Mouse (Mus musculus): ENCODE data around the gene Gjb3. TPM values are rescaled to one million over a fixed set of nuclear protein-coding genes. Genes with fewer than 3 reads are reported as not detected.

Gjb3 gene
- polyA plus RNA-seq, 1 experiment from 2014 or later = 15.1 TPM

DNA sequence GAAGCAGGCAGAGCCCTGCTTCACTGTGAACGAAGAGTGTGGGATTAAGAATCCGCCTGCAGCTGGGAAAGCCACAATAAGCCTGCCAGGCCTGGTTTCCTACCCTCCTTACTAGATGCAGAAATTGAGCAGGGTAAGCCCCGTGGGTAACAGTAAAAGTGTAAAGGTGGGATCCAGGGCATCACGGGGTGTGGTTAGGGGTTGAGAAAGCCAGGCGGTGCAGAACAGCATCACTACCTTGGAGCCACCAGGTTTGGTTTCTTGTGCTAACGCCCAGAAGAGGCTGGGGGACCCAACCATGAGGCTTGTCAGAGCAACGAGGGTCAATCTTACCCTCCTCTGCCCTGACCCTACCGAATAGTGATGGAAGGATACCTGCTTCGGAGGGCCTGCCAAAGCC lies 16.1 kb downstream of the Gjb3 start:
- TF ChIP-seq EP300 (optimal IDR thresholded peaks at IDR 0.05) (no peak), CTCF (IDR thresholded peaks at IDR 0.05; ENCODE audit: low read depth) (no peak)
- no peaks in the 10 kb centered on the region for H3K4me1 ChIP-seq (replicated peaks; ENCODE audit: control insufficient read depth, insufficient read depth)
- H3K9ac ChIP-seq (ENCODE audit: low read length) = no peak overlapping the region
- no peak overlapping the region for H3K4me3 ChIP-seq (ENCODE audit: low read depth, low read length)
- 52% methylated on average over 9 of the region's 9 CpGs for WGBS
- no peaks in the 10 kb centered on the region for H3K36me3 ChIP-seq (ENCODE audit: control insufficient read depth, insufficient read depth, low read length)
- no peak for DNase-seq (ENCODE audit: low spot score)
- no peak overlapping the region for H3K27ac ChIP-seq (replicated peaks)
- no peak for ATAC-seq (ENCODE audit: low FRiP score, low TSS enrichment)
- H3K27me3 ChIP-seq (ENCODE audit: control insufficient read depth, insufficient read depth, low read length) = no peaks in the 10 kb centered on the region
- H3K4me2 ChIP-seq (replicated peaks; ENCODE audit: low read depth) = peak overlapping the region; percentile 77
- H3K9me3 ChIP-seq (ENCODE audit: control insufficient read depth, low read length) = no peaks in the 10 kb centered on the region

DNA sequence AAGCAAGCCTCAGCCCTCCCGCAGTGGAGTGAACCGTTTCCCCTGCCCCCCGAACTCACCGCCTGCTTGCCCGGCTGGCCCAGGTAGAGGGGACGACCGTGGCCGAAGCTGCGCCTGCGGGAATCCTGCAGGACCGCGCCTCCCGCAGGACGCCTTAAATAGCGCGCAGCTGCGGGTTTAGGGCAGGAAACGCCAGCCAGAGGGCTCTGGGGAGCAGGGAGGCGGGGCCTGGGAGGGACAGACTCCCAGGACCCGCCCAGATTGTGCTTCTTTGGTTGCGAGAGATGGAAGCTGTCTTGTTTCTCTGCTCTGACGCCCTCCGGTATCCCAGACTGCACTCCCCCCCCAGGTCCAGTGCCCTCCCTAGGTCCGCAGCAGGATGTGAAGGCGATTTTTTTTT lies 16.8 kb downstream of the Gjb3 start, which contains the start of gene Gja4:
Gene Gja4 (minus strand): TSS at position 179 of the 400 bp plus-strand sequence.
- Histone ChIP-seq H3K36me3 (ENCODE audit: control insufficient read depth, insufficient read depth, low read length) (no peaks in the 10 kb centered on the region), H3K4me1 (replicated peaks; ENCODE audit: control insufficient read depth, insufficient read depth) (no peaks in the 10 kb centered on the region), H3K9me3 (ENCODE audit: control insufficient read depth, low read length) (no peaks in the 10 kb centered on the region), H3K4me2 (replicated peaks; ENCODE audit: low read depth) (peak within 1 kb of the TSS; percentile 77), H3K9ac (ENCODE audit: low read length) (peak within 1 kb of the TSS; percentile 64), H3K27ac (replicated peaks) (no peak within 1 kb of the TSS), H3K27me3 (ENCODE audit: control insufficient read depth, insufficient read depth, low read length) (no peaks in the 10 kb centered on the region), H3K4me3 (ENCODE audit: low read depth, low read length) (peak within 1 kb of the TSS; percentile 47)
- DNase-seq (ENCODE audit: low spot score) (peak; percentile 77), ATAC-seq (ENCODE audit: low FRiP score, low TSS enrichment) (peak; percentile 70)
- under 1% methylated on average over 25 of the region's 25 CpGs for WGBS
- no peak for TF ChIP-seq EP300 (optimal IDR thresholded peaks at IDR 0.05)
- peak; percentile 72 for TF ChIP-seq CTCF (IDR thresholded peaks at IDR 0.05; ENCODE audit: low read depth)

DNA sequence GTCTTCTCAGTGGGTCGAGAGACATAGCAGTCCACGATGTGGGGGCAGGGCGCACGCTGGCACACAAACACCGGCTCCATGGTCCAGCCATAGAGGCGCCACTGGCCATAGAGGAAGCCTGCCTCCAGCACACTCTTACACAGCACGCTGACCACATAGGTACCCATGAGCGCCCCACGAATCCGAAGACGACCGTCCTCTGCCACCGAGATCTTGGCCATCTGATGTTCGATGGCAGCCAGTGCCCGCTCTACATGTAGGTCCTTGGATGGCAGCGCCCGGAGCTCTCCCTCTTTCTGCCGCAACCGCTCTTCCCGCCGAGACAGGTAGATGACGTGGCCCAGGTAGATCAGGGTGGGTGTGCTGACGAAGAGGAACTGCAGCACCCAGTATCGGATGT lies 18.3 kb downstream of the Gjb3 start:
- no peaks in the 10 kb centered on the region for H3K4me1 ChIP-seq (replicated peaks; ENCODE audit: control insufficient read depth, insufficient read depth)
- H3K27me3 ChIP-seq (ENCODE audit: control insufficient read depth, insufficient read depth, low read length) = no peaks in the 10 kb centered on the region
- H3K27ac ChIP-seq (replicated peaks) = no peak overlapping the region
- H3K9ac ChIP-seq (ENCODE audit: low read length) = no peak overlapping the region
- no peak overlapping the region for H3K4me2 ChIP-seq (replicated peaks; ENCODE audit: low read depth)
- H3K4me3 ChIP-seq (ENCODE audit: low read depth, low read length) = no peak overlapping the region
- H3K9me3 ChIP-seq (ENCODE audit: control insufficient read depth, low read length) = no peaks in the 10 kb centered on the region
- TF ChIP-seq CTCF (IDR thresholded peaks at IDR 0.05; ENCODE audit: low read depth) (no peak), EP300 (optimal IDR thresholded peaks at IDR 0.05) (no peak)
- no peaks in the 10 kb centered on the region for H3K36me3 ChIP-seq (ENCODE audit: control insufficient read depth, insufficient read depth, low read length)
- no peak for ATAC-seq (ENCODE audit: low FRiP score, low TSS enrichment)
- DNase-seq (ENCODE audit: low spot score) = no peak
- WGBS = 62% methylated on average over 24 of the region's 24 CpGs

DNA sequence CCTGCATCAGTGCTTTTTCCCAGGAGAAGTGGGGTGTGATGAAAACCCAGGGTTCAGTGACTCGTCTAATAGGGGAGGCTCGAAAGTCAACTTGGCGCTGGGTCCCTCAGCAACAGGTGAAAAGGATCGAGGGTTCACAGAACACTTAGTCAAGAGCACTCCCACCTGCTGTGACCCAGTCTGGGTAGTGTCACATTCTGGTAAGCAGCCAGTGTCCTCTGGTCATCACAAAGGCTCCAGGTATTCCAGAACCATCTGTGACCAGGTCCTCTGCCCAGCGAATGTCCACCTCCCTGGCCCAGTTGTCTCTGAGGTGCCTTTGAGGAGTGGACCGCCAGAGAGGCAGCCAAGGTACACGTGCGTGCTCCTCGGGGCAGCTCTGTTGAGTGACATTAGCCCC lies 19.1 kb downstream of the Gjb3 start:
- Histone ChIP-seq H3K9ac (ENCODE audit: low read length) (no peak overlapping the region), H3K4me2 (replicated peaks; ENCODE audit: low read depth) (no peak overlapping the region), H3K4me1 (replicated peaks; ENCODE audit: control insufficient read depth, insufficient read depth) (no peaks in the 10 kb centered on the region), H3K27ac (replicated peaks) (no peak overlapping the region), H3K36me3 (ENCODE audit: control insufficient read depth, insufficient read depth, low read length) (no peaks in the 10 kb centered on the region), H3K4me3 (ENCODE audit: low read depth, low read length) (no peak overlapping the region), H3K27me3 (ENCODE audit: control insufficient read depth, insufficient read depth, low read length) (no peaks in the 10 kb centered on the region), H3K9me3 (ENCODE audit: control insufficient read depth, low read length) (no peaks in the 10 kb centered on the region)
- TF ChIP-seq EP300 (optimal IDR thresholded peaks at IDR 0.05) (no peak), CTCF (IDR thresholded peaks at IDR 0.05; ENCODE audit: low read depth) (no peak)
- 56% methylated on average over 9 of the region's 9 CpGs for WGBS
- DNase-seq (ENCODE audit: low spot score) (no peak), ATAC-seq (ENCODE audit: low FRiP score, low TSS enrichment) (no peak)

DNA sequence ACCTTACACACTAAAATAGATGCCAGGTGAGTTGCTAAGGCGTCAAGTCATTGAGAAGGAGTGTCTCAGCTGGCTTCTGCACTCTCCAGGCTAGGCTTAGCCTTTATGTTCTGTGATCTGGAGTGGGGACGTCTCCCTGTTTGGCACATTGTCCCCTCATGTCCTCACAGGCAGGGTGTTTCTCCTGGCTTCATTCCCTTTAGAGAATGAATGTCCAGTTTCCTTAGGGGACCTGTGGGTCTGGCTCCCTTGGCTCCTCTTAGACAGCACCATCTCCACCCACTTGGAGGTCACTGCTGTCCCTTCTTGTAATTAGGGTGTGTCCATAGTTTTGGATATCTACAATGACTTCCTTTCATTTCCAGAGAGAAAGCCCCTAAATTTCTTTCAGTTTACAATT lies 23.7 kb downstream of the Gjb3 start:
- no peak overlapping the region for H3K9ac ChIP-seq (ENCODE audit: low read length)
- DNase-seq (ENCODE audit: low spot score) (no peak), ATAC-seq (ENCODE audit: low FRiP score, low TSS enrichment) (no peak)
- no peak overlapping the region for H3K4me3 ChIP-seq (ENCODE audit: low read depth, low read length)
- H3K27ac ChIP-seq (replicated peaks) = no peak overlapping the region
- no peaks in the 10 kb centered on the region for H3K9me3 ChIP-seq (ENCODE audit: control insufficient read depth, low read length)
- no peaks in the 10 kb centered on the region for H3K27me3 ChIP-seq (ENCODE audit: control insufficient read depth, insufficient read depth, low read length)
- 41% methylated on average over 2 of the region's 2 CpGs for WGBS
- no peak overlapping the region for H3K4me2 ChIP-seq (replicated peaks; ENCODE audit: low read depth)
- TF ChIP-seq CTCF (IDR thresholded peaks at IDR 0.05; ENCODE audit: low read depth) (no peak), EP300 (optimal IDR thresholded peaks at IDR 0.05) (no peak)
- no peaks in the 10 kb centered on the region for H3K4me1 ChIP-seq (replicated peaks; ENCODE audit: control insufficient read depth, insufficient read depth)
- no peaks in the 10 kb centered on the region for H3K36me3 ChIP-seq (ENCODE audit: control insufficient read depth, insufficient read depth, low read length)

DNA sequence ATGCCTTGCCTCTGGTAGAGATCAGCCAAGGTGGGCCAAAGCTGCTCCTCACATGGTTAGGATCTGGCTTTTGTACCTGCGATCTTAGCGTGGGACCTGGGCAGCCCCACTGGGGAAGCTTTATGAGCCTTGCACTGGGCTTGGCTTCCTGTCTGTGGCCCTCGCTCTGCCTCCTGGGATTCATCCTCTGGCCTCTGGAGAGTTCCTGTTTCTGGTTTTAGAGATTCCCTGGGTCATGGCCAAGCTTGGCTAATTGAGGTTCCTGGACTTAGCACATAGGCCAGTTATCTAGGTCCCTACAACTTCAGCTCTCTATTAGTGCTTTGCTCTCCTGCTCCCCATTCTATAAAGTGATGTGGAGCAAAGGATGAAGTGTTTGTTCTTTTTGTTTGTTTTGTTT lies 26.8 kb downstream of the Gjb3 start:
- no peaks in the 10 kb centered on the region for H3K27me3 ChIP-seq (ENCODE audit: control insufficient read depth, insufficient read depth, low read length)
- no peak overlapping the region for H3K9ac ChIP-seq (ENCODE audit: low read length)
- H3K27ac ChIP-seq (replicated peaks) = no peak overlapping the region
- no peaks in the 10 kb centered on the region for H3K4me1 ChIP-seq (replicated peaks; ENCODE audit: control insufficient read depth, insufficient read depth)
- WGBS = 80% methylated on average over 3 of the region's 3 CpGs
- no peak for ATAC-seq (ENCODE audit: low FRiP score, low TSS enrichment)
- no peaks in the 10 kb centered on the region for H3K36me3 ChIP-seq (ENCODE audit: control insufficient read depth, insufficient read depth, low read length)
- no peak for DNase-seq (ENCODE audit: low spot score)
- no peak overlapping the region for H3K4me3 ChIP-seq (ENCODE audit: low read depth, low read length)
- no peak overlapping the region for H3K4me2 ChIP-seq (replicated peaks; ENCODE audit: low read depth)
- TF ChIP-seq EP300 (optimal IDR thresholded peaks at IDR 0.05) (no peak), CTCF (IDR thresholded peaks at IDR 0.05; ENCODE audit: low read depth) (no peak)
- H3K9me3 ChIP-seq (ENCODE audit: control insufficient read depth, low read length) = no peaks in the 10 kb centered on the region

Data from stomach, postnatal 0 days (tissue).